ENCODE assay signal across 9 mouse cellular contexts in the genomic region with DNA sequence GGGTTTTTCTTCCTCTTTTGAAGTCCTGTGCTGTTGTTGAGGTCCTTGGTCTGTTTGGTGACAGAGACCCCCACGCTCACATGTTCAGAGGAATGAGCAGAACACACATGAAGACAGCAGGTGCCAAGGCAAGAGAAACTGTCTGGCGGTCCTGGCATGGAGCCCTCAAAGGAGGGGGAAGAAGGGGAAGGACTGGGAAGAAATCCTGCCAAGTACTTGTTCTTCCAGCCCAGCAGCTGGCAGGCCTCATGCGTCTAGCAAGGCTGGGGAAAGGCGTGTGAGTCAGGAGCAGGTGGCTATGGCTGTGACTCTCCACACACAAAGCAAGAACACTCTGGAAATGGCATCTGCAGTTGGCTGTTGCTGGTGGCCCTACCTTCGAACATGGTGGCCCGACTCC. TPM values are rescaled to one million over a fixed set of nuclear protein-coding genes. Genes with fewer than 3 reads are reported as not detected.
DNase-seq lines count a peak whose midpoint lies in the region; ATAC-seq and TF ChIP-seq lines count a peak whose summit lies in the region.
"Had no signal": no experiment of that assay in that cellular context is flagged by ENCODE, and none has a peak within 500 bp of the region (broad histone marks: within the 10 kb centered on the region; RNA-seq: fewer than 3 reads in every experiment).

No protein-coding gene starts in this region.

- H3K27ac ChIP-seq in olfactory bulb, adult 2 months (ENCODE audit: insufficient read depth, low read depth, low read length) = 0 out of 2 replicates have a peak overlapping the region, but pooled peaks have one; percentile 59
- H3K27ac ChIP-seq: neural tube, embryonic 13.5 days had no signal

- no peak overlapping the region for H3K4me3 ChIP-seq in olfactory bulb, adult 2 months (ENCODE audit: insufficient read depth, low read depth, low read length)
- H3K4me3 ChIP-seq: neural tube, embryonic 13.5 days had no signal

- DNase-seq in adrenal gland, adult (ENCODE audit: inconsistent age in 2 of 2, low spot score in 1 of 2) = peak; percentile 79 to 86
- DNase-seq in adrenal gland, adult 8-10 months = no peak
- DNase-seq in urinary bladder, postnatal 14 days (ENCODE audit: low spot score) = peak; percentile 81
- DNase-seq in urinary bladder, adult 2 months (ENCODE audit: low spot score) = no peak
- DNase-seq in layer of hippocampus, postnatal 14 days (ENCODE audit: low spot score in 2 of 2) = peak; percentile 67 to 75
- DNase-seq in spleen, postnatal 10 days (ENCODE audit: low spot score in 2 of 2) = no peak

- TF ChIP-seq POLR2A in olfactory bulb, adult 2 months (IDR thresholded peaks at IDR 0.05; ENCODE audit: insufficient read depth, low read depth, low read length) = no peak

- WGBS in olfactory bulb, adult 2 months = 26% methylated on average over 6 of the region's 6 CpGs

- peaks cover 6% of the 10 kb centered on the region for H3K4me1 ChIP-seq in olfactory bulb, adult 2 months (ENCODE audit: control insufficient read depth, insufficient read depth, low read length)
- H3K4me1 ChIP-seq: neural tube, embryonic 13.5 days had no signal

- ATAC-seq in activated CD4-positive, CD25-positive, alpha-beta regulatory T cell, adult 4 months = no peak

- no peak for TF ChIP-seq CTCF in olfactory bulb, adult 2 months (IDR thresholded peaks at IDR 0.05; ENCODE audit: insufficient read depth, low read depth, low read length)

RNA-seq across cellular contexts. Expression of a gene that starts 12.3 kb away (rescaled TPM):
- 1 to 10 TPM; 2.3 to 3.1 (median 2.7) TPM for total RNA-seq in adrenal gland, adult 8-10 months (2022)
- 3.0 and 3.4 TPM in 2 replicates for polyA plus RNA-seq in urinary bladder, adult 2 months (2012; rRNA removed)
- 1 to 10 TPM; 5.0 to 5.9 TPM for total RNA-seq in layer of hippocampus, postnatal 14 days (2021)
- polyA plus RNA-seq in olfactory bulb, adult 2 months (2012; ENCODE audit: insufficient read depth, insufficient read length, low replicate concordance, missing spikeins) = not detected in 2 replicates
- polyA plus RNA-seq in activated CD4-positive, CD25-positive, alpha-beta regulatory T cell, adult 4 months (2017; shearing (Covaris generic)) = under 1 TPM in 1 of 2 experiments, not detected in 1; 0.26 TPM

RNA-seq across cellular contexts. Expression of a gene that starts 13.7 kb away (rescaled TPM):
- total RNA-seq in adrenal gland, adult 8-10 months (2022) = 10 to 100 TPM; 10.2 to 30.3 (median 20.0) TPM
- 18.1 and 18.5 TPM in 2 replicates for polyA plus RNA-seq in urinary bladder, adult 2 months (2012; rRNA removed)
- 10 to 100 TPM; 36.4 to 45.8 TPM for total RNA-seq in layer of hippocampus, postnatal 14 days (2021)
- not detected in 2 replicates for polyA plus RNA-seq in olfactory bulb, adult 2 months (2012; ENCODE audit: insufficient read depth, insufficient read length, low replicate concordance, missing spikeins)
- polyA plus RNA-seq in activated CD4-positive, CD25-positive, alpha-beta regulatory T cell, adult 4 months (2017; shearing (Covaris generic)) = not detected

RNA-seq across cellular contexts. Expression of a gene that starts 29.1 kb away (rescaled TPM):
- 10 to 100 TPM; 44.5 to 52.2 (median 47.6) TPM for total RNA-seq in adrenal gland, adult 8-10 months (2022)
- 12.8 and 14.0 TPM in 2 replicates for polyA plus RNA-seq in urinary bladder, adult 2 months (2012; rRNA removed)
- total RNA-seq in layer of hippocampus, postnatal 14 days (2021) = 10 to 100 TPM; 49.9 to 60.4 TPM
- polyA plus RNA-seq in olfactory bulb, adult 2 months (2012; ENCODE audit: insufficient read depth, insufficient read length, low replicate concordance, missing spikeins) = not detected in 2 replicates
- 1 to 10 TPM; 1.3 to 2.0 TPM for polyA plus RNA-seq in activated CD4-positive, CD25-positive, alpha-beta regulatory T cell, adult 4 months (2017; shearing (Covaris generic))

RNA-seq across cellular contexts. Expression of a gene that starts 29.2 kb away (rescaled TPM):
- total RNA-seq in adrenal gland, adult 8-10 months (2022) = 10 to 100 TPM; 44.3 to 56.0 (median 51.0) TPM
- polyA plus RNA-seq in urinary bladder, adult 2 months (2012; rRNA removed) = 36.3 and 40.9 TPM in 2 replicates
- 10 to 100 TPM; 22.4 to 25.7 TPM for total RNA-seq in layer of hippocampus, postnatal 14 days (2021)
- not detected in 2 replicates for polyA plus RNA-seq in olfactory bulb, adult 2 months (2012; ENCODE audit: insufficient read depth, insufficient read length, low replicate concordance, missing spikeins)
- 10 to 100 TPM; 72.6 to 80.2 TPM for polyA plus RNA-seq in activated CD4-positive, CD25-positive, alpha-beta regulatory T cell, adult 4 months (2017; shearing (Covaris generic))

RNA-seq across cellular contexts. Expression of a gene that starts 53.6 kb away (rescaled TPM):
- 10 to 100 TPM; 15.1 to 24.4 (median 19.7) TPM for total RNA-seq in adrenal gland, adult 8-10 months (2022)
- polyA plus RNA-seq in urinary bladder, adult 2 months (2012; rRNA removed) = 14.4 and 18.1 TPM in 2 replicates
- total RNA-seq in layer of hippocampus, postnatal 14 days (2021) = 100 to 1,000 TPM; 432 to 446 TPM
- polyA plus RNA-seq in olfactory bulb, adult 2 months (2012; ENCODE audit: insufficient read depth, insufficient read length, low replicate concordance, missing spikeins) = not detected in 2 replicates
- polyA plus RNA-seq in activated CD4-positive, CD25-positive, alpha-beta regulatory T cell, adult 4 months (2017; shearing (Covaris generic)) = 1 to 10 TPM in 1 of 2 experiments, not detected in 1; 1.2 TPM

Comparison
In these comparisons a context has a peak if more than half of its experiments do, and no peak if none do; other contexts are left out.
1. DNase-seq: peak in adrenal gland, adult (2 of 2), urinary bladder, postnatal 14 days (single experiment) and layer of hippocampus, postnatal 14 days (2 of 2); none in adrenal gland, adult 8-10 months (single experiment), urinary bladder, adult 2 months (single experiment) and spleen, postnatal 10 days (0 of 2).
2. RNA of a gene that starts 13.7 kb away (polyA plus RNA-seq): 18.1 to 18.5 TPM in urinary bladder, adult 2 months; not detected in olfactory bulb, adult 2 months and not detected in activated CD4-positive, CD25-positive, alpha-beta regulatory T cell, adult 4 months; every median in the first group is over 10 times any median in the second.